Mouse (Mus musculus): ENCODE measurements at regions not wholly inside any gene's neighbourhood (a gene's known extent, or its start where the extent isn't known, plus 50 kb on each side); places are given as distances from the start of the nearest gene placed in this dataset.

DNA sequence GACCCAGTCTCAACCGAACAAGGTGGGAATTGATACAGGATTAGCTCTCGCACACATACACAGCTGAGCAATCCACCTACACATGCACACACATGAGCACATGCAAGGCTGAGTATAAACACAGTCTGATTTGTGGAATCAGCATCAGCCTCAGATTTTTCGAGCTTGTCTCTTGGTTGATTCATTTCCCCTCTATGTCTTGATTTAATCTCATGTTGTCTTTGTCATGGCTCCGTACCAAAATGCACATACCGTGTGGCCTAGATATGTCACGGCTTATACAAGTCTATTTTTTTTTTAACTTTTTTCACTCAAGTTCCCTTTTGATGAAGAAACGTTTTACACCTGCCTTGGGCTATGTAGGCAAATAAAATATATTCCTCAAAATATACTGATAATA is 88.6 kb upstream of the Mycn start:
- DNase-seq (ENCODE audit: low read depth) = no peak

DNA sequence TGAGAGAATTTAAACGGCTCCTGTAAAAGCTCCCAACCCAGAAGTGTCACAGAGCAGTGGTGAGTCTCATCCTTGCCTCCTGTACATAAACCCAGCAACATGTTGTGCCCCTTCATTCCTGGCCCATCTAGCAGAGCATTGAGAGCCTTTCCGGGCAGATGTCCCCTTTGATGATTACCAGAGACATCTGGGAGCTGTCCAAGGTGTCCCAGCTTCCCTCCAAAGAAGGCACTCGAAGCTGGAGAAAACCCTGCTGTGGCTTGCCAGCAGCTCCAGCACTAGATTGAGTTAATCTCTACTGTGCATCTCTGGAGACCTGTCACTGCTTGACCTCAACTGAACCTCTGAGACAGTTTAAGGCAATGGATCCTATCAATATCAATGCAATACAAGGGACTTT is 86.4 kb upstream of the Mycn start:
- DNase-seq (ENCODE audit: low read depth) = no peak

DNA sequence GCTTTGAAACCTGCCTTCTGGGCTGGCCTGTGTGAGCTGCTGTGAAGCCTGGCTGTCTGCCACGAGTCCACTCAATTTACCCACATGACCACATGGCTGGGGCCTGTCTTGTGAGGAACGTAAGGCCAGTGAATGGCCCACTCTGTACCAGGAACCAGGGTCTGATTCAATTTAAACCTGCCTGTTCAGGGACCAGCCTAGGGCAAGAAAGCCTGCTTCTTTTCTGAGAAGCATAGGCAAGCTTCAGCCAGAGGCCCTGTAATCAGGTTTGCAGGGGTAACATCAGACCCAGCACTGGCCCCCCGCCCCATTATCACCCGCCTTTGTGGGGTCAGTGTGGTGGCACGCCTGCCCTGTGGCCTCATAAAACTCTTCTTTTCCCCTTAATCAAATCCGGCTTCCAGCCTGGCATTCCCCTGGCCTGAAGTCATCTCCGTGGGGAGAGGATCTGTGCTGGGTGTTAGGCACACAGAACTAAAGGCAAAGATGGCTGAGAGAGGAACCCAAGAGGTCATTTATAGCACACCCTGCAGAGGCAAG is 84.4 kb upstream of the Mycn start:
- no peak for DNase-seq (ENCODE audit: low read depth)

GRCm38 (mm10) chr12:13024215-13024841 is 82.6 kb upstream of the Mycn start:
- DNase-seq (ENCODE audit: low read depth) = no peak

DNA sequence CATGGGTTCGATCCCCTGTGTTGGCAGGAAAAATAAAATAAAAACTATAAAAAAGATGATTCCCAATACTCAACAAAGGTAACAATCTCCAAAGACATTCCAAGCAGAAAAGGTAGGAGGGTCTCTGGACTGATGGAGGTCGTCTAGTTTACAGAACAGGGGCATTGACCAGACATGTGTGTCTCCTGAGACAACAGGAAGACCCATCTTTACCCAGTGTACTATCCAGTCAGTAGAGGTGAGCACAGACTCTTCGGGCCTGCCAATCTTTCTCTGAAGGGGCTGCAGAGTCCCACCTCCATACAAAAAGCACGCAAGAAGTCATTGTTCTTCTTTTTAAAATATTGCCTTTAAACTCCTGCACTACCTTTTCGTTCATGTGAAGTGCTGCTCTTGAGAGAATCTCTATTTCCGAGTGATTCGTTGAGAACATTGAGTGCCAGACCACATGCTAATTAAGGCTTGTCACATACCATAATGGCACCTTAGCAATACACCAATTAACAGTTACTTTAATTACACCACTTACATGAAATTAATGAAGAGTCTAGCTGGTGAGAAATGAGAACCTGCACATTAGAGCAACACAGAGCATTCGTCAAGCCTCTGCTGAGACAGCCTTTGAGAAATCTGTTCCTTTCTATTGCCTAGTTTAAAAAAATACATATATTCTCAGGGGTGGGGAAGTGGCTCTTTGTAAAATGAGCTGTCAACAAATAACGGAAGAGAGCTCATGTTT is 69.5 kb upstream of the Mycn start:
- DNase-seq (ENCODE audit: low read depth) = no peak

DNA sequence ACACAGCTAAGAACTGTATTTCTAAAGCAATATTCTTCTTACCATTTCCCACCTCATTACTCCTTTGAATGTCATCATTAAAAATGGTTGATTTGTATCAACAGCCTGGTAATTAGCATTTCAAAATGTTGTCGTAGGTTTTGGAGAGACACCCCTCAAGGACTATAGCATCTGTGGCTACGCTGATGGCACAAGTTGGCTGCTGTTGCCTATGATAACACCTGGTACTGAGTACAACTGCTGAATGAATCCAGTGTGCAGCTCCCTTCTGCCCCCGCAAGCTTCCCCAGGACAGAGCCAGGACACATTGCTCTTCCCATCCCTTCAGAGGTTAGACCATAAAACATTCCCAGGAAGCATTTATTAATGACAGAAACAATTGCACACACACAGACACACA is 68.7 kb upstream of the Mycn start:
- no peak for DNase-seq (ENCODE audit: low read depth)

DNA sequence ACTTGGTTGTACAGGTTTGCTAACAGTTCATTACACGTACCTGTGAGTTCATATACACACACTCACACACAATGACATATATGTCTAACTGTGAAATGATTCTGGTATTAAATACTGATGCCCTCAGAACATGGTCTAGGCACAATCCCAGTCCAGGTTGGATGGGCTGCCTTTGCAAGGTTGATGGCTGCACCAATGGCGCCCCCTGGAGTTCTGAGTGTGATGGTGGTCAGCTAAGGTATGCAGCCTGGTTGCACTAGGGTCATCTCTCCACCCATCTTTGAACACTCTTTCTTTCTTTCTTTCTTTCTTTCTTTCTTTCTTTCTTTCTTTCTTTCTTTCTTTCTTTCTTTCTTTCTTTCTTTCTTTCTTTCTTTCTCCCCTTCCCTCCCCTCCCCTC is 67.8 kb upstream of the Mycn start:
- peak; percentile 4 for DNase-seq (ENCODE audit: low read depth)

GRCm38 (mm10) chr12:13002703-13003102 is 61.0 kb upstream of the Mycn start:
- DNase-seq (ENCODE audit: low read depth) = no peak

DNA sequence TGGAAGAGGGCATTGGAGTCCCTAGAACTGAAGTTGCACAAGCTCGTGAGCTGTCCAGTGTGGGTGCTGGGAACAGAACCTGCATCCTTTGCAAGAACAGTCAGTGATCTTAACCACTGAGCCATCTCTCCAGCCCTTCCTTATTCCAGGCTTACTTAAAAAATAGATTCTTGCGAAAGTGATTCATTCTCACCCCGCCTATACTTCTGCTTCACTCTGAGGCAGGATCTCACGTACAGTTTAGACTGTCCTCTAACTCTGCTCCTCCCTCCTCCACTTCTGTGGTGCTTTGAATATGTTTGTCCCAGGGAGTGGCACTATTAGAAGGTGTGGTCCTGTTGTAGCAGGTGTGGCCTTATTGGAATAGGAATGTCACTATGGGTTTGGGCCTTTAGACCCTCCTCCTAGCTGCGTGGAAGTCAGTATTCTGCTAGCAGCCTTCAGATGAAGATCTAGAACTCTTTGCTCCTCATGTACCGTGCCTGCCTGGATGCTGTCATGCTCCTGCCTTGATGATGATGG is 60.4 kb upstream of the Mycn start:
- DNase-seq (ENCODE audit: low read depth) = no peak

DNA sequence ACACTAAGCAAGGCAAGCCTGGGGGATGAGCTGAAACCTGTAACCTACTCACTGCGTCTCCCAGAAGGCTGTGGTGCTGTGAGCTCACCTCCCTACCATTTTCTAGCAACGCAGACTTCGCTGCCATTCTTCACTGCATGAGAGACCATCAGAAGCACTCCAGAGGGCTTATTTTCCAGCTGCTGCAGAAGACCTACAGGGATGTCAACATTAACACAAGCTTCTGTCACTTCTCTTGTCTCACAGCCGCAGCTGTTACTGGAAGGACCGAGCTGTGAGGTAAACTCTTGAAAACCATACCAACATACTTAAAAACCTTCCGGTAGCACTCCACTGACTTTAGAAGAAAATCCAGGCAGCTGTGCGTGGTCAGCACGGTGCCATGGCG is 54.3 kb upstream of the Mycn start:
- DNase-seq (ENCODE audit: low read depth) = no peak

GRCm38 (mm10) chr12:12995061-12995973 is 53.6 kb upstream of the Mycn start:
- DNase-seq (ENCODE audit: low read depth) = no peak

DNA sequence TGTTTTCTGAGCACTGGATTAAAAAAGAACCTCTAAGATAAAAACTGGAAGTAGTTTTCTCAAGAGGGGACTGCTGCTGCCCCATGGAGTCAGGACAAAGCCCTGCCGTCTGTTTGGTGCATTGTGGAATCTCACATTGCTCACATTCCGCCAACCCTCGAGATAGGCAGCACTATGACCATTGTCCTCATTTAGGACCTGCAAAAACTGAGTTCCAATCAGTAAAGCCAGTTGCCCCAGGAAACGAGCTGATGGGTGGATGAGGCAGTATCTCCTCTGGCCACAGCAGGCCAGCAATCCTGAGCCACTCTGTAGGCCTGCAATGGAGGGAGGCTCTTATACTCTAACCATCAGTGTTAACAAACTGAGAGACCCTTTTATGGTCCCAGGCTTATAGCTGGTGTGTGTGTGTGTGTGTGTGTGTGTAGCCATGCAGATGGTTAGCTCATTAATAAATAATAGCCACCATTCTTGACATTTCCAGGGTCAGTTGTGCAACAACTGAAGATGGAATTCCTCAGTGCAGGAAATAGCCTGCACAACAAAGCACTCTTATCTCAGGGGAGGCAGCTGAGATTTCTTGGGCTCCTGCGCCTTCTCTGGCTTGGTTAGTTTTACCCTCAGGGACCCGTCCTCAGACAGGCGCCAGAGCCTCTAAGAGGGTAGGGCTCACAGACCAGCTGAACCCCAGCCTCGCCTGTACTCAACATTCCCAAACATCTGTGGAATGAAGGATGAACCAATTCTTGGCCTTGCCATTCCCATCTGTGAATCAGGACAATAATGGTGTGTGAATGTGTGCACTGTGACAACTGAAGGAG is 52.4 kb upstream of the Mycn start:
- no peak for DNase-seq (ENCODE audit: low read depth)
